Mouse (Mus musculus) stomach, postnatal 0 days (tissue): Measurements from ENCODE around the gene Zfpl1. TPM values are rescaled to one million over a fixed set of nuclear protein-coding genes. Genes with fewer than 3 reads are reported as not detected.

Source experiments
- ATAC-seq: fragments of 200-750 bp; cut with Nextera tagmentation; 2 replicates; pipeline ENCODE4 v1.8.0; 2017; ENCODE audit not compliant: low FRiP score, low TSS enrichment
- DNase-seq: peaks from one replicate; pipeline ENCODE4 v3.0.0-alpha.2; 2016; ENCODE audit warnings: low spot score
- H3K27ac ChIP-seq: fragments of 300-500 bp; sonication (generic); replicated peaks from 2 replicates; pipeline ENCODE4 v1.5.1; 2014; ENCODE audit warnings: mild to moderate bottlenecking, control low read depth
- H3K27me3 ChIP-seq: fragments of 300-500 bp; sonication (generic); 2 replicates; pipeline ENCODE4 v1.6.1; 2014; ENCODE audit warnings: low read length; ENCODE audit not compliant: control insufficient read depth, insufficient read depth
- H3K36me3 ChIP-seq: fragments of 300-500 bp; sonication (generic); 2 replicates; pipeline ENCODE4 v1.6.1; 2014; ENCODE audit warnings: low read length, mixed read lengths; ENCODE audit not compliant: control insufficient read depth, insufficient read depth
- H3K4me1 ChIP-seq: fragments of 300-500 bp; sonication (generic); replicated peaks from 2 replicates; pipeline ENCODE4 v1.6.1; 2014; ENCODE audit warnings: antibody characterized with exemption; ENCODE audit not compliant: control insufficient read depth, insufficient read depth
- H3K4me2 ChIP-seq: fragments of 300-500 bp; sonication (generic); replicated peaks from 2 replicates; pipeline ENCODE4 v1.6.1; 2014; ENCODE audit warnings: low read depth, mild to moderate bottlenecking, control low read depth, moderate library complexity
- H3K4me3 ChIP-seq: fragments of 300-500 bp; sonication (generic); 2 replicates; pipeline ENCODE4 v1.5.1; 2014; ENCODE audit warnings: low read depth, low read length, control low read depth
- H3K9ac ChIP-seq: fragments of 300-500 bp; sonication (generic); 2 replicates; pipeline ENCODE4 v1.6.1; 2014; ENCODE audit warnings: mild to moderate bottlenecking, low read length, control low read depth, mixed read lengths
- H3K9me3 ChIP-seq: fragments of 300-500 bp; sonication (generic); 2 replicates; pipeline ENCODE4 v1.6.1; 2016; ENCODE audit warnings: low read length; ENCODE audit not compliant: control insufficient read depth
- CTCF ChIP-seq: IDR thresholded peaks from 2 replicates; pipeline ENCODE4 v1.5.1; 2016; ENCODE audit warnings: antibody characterized with exemption, low read depth, mild to moderate bottlenecking, moderate library complexity
- EP300 ChIP-seq: optimal IDR thresholded peaks from 2 replicates; pipeline ENCODE3; 2016; ENCODE audit warnings: antibody characterized with exemption
- WGBS: fragments of 180-500 bp; shearing (Covaris S2); extraction: QIAGEN DNeasy Blood & Tissue Kit; methylation state at CpG from one replicate; pipeline ENCODE4 v1.1.7; 2014; 5-methylcytosine and 5-hydroxymethylcytosine counted together
- polyA plus RNA-seq: library from polyadenylated mRNA; unstranded; fragments of >200 nt; fragmentation: Nextera tagmentation; extraction: Ambion mirVana; gene quantifications from 2 replicates; pipeline ENCODE4 v1.2.1, GENCODE M21; 2015

Zfpl1 gene
- polyA plus RNA-seq, 1 experiment from 2014 or later = 58.4 TPM

DNA sequence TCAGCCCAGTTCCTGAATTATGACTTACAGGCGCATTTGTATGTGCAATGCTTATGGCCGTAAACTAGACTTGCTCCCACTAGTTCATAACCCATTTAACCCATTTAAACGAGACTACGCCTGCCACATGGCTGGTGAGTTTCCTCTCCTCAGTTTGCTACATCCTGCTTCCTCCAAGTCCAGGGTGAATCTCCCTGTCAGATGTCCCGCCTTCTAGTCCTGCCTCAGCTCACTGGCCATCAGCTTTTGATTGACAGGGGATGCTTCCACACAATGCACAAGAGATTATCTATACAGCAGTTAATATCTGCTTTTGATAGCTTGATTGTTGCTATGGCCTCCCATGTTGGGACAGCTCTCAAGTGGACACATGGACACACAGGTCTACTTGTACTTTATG is 30.5 kb downstream of the Zfpl1 start:
- Histone ChIP-seq H3K4me2 (no peak overlapping the region), H3K9me3 (no peaks in the 10 kb centered on the region), H3K4me1 (no peaks in the 10 kb centered on the region; the same call in 1 of the 2 replicates), H3K4me3 (no peak overlapping the region), H3K27me3 (no peaks in the 10 kb centered on the region), H3K36me3 (peaks cover 32% of the 10 kb centered on the region), H3K27ac (no peak overlapping the region), H3K9ac (no peak overlapping the region)
- ATAC-seq = no peak
- DNase-seq = no peak
- 77% methylated on average over 5 of the region's 5 CpGs for WGBS
- TF ChIP-seq EP300 (no peak), CTCF (no peak)

DNA sequence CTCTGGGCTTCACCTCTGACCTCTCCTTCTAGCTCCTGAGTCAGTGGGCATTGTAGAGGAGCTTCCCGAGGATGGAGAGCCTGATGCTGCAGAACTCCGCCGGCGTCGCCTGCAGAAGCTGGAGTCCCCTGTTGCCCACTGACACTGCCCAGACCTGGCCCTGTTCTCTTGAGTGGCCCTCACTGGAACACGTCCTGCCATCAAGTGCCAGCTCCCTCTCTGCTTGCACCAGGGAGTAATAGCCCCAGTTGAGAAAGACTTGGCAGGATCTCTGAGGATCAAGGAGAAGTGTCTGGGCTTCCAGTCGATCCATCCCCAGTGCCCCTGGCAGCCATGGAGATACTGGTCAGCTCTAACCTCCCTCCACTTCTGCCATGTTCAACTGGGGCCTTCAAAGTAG is 32.2 kb downstream of the Zfpl1 start:
- no peaks in the 10 kb centered on the region for H3K9me3 ChIP-seq
- no peak for TF ChIP-seq CTCF
- no peak for TF ChIP-seq EP300
- peaks cover 2% of the 10 kb centered on the region; the same call in 1 of the 2 replicates for H3K4me1 ChIP-seq
- WGBS = 83% methylated on average over 7 of the region's 7 CpGs
- H3K4me2 ChIP-seq = no peak overlapping the region
- no peak overlapping the region for H3K27ac ChIP-seq
- no peak overlapping the region for H3K4me3 ChIP-seq
- H3K36me3 ChIP-seq = peaks cover 39% of the 10 kb centered on the region
- H3K27me3 ChIP-seq = no peaks in the 10 kb centered on the region
- H3K9ac ChIP-seq = no peak overlapping the region
- no peak for ATAC-seq
- no peak for DNase-seq

DNA sequence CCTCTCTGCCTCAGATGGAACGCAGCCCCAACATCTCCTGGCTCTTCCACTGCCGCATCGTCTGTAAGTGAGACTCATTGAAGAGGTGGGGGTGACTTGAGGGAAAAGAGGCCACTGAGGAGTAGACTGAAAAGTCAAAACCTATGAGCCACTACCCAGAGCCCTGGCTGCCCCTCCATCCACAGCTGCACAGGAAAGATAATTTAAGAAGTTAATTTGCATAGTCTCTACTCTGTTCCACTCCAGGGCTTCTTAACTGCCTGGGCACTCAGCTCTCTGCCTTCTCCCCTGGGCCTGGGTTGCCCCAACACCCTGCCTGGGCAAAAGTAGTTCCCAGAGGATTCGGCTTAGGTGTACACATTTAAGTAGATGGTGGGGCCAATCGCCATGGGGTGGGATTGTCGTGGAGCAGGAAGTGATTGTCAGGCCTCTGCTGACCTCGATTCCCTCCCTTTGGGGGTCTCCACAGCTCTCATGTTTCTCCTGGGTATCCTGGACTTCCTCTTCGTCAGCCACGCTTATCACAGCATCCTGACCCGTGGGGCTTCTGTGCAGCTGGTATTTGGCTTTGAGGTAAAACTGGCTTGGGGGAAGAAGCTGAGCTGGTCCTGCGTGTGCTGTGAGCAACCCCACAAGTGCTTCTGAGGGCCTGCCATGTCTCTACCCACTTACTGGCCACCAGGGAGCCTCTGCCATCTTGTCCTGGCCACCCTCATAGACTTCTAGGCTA is 35.9 kb downstream of the Zfpl1 start:
- H3K9me3 ChIP-seq = no peaks in the 10 kb centered on the region
- no peak for DNase-seq
- H3K36me3 ChIP-seq = peaks cover 39% of the 10 kb centered on the region
- no peaks in the 10 kb centered on the region for H3K27me3 ChIP-seq
- no peak overlapping the region for H3K9ac ChIP-seq
- no peak for ATAC-seq
- H3K4me2 ChIP-seq = no peak overlapping the region
- no peak overlapping the region for H3K27ac ChIP-seq
- WGBS = 85% methylated on average over 11 of the region's 11 CpGs
- TF ChIP-seq EP300 (no peak), CTCF (no peak)
- H3K4me3 ChIP-seq = no peak overlapping the region
- H3K4me1 ChIP-seq = 0 out of 2 replicates have a peak, but pooled peaks cover 2% of the 10 kb centered on the region

DNA sequence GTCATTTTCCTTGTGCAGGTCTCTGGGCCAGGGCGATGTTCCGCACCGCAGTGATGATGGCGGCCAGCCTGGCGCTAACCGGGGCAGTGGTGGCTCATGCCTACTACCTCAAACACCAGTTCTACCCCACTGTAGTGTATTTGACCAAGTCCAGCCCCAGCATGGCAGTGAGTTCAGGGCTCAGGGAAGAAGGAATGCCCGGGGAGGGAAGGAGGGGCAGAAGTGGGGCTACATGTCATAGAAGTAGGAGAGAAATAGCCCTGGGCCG is 36.9 kb downstream of the Zfpl1 start:
- H3K27ac ChIP-seq = peak overlapping the region; percentile 98; the same call in 1 of the 2 replicates

DNA sequence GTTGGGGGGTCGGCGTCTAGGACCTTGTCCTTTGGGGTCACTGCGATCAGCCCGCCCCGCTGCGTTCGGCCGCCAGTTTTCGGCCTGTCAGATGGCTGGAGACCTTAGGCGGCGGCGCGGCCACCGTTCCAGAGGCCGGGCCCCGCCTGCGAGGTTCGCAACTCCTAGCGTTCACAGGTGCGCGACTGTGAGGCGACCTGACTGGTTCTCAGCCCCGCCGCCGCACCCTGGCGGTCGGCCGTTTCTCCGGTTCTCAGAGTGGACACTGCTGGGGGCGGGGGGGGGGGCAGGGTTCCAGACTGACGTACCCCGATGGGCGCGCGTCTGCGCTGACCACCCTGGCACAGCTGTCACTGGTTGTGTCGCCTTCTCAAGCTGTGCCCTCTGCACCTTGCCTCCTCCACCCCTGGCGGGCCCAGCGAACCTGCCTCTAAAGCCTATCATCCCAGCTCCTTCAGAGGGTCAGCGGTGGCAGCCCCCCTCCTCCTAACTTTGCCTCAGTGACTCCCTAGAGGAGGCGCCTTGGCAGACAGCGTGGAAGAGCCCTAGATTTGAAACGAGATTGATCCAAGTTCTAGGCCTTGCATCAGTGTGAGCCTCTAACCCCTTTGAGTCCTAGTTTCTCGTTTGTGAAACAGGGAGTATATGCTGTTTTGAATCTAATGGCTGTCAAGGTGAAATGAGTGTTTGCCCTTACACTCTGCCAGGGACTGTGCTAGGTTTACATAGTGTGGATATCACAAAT is 37.4 kb downstream of the Zfpl1 start:
- no peaks in the 10 kb centered on the region for H3K27me3 ChIP-seq
- peak overlapping the region; percentile 82 for H3K4me3 ChIP-seq
- peaks cover 33% of the 10 kb centered on the region for H3K36me3 ChIP-seq
- peak overlapping the region; percentile 87 for H3K4me2 ChIP-seq
- no peak for TF ChIP-seq EP300
- TF ChIP-seq CTCF = peak; percentile 24; the same call in 1 of the 2 replicates
- ATAC-seq (peak; percentile 52), DNase-seq (no peak)
- peak overlapping the region; percentile 82 for H3K9ac ChIP-seq
- H3K4me1 ChIP-seq = 0 out of 2 replicates have a peak, but pooled peaks cover 2% of the 10 kb centered on the region
- H3K9me3 ChIP-seq = no peaks in the 10 kb centered on the region
- peak overlapping the region; percentile 98 for H3K27ac ChIP-seq
- under 1% methylated on average over 44 of the region's 44 CpGs for WGBS

More for the DNA sequence above, 36.9 kb downstream of the Zfpl1 start:
- H3K4me1 ChIP-seq = 0 out of 2 replicates have a peak, but pooled peaks cover 2% of the 10 kb centered on the region
- peak overlapping the region; percentile 87 for H3K4me2 ChIP-seq
- H3K9ac ChIP-seq = peak overlapping the region; percentile 82
- no peaks in the 10 kb centered on the region for H3K9me3 ChIP-seq
- peak overlapping the region; percentile 82 for H3K4me3 ChIP-seq
- WGBS = 74% methylated on average over 8 of the region's 8 CpGs
- no peaks in the 10 kb centered on the region for H3K27me3 ChIP-seq
- no peak; the same call in 1 of the 2 replicates for ATAC-seq
- H3K36me3 ChIP-seq = peaks cover 37% of the 10 kb centered on the region
- no peak for TF ChIP-seq EP300
- no peak for TF ChIP-seq CTCF
- DNase-seq = no peak
